Mouse (Mus musculus) kidney, adult 11 months (tissue): ENCODE results near the gene Amigo3.

Source experiments
- DNase-seq: peaks from one replicate; pipeline ENCODE4 v3.0.0; 2022

Gene Amigo3

DNA sequence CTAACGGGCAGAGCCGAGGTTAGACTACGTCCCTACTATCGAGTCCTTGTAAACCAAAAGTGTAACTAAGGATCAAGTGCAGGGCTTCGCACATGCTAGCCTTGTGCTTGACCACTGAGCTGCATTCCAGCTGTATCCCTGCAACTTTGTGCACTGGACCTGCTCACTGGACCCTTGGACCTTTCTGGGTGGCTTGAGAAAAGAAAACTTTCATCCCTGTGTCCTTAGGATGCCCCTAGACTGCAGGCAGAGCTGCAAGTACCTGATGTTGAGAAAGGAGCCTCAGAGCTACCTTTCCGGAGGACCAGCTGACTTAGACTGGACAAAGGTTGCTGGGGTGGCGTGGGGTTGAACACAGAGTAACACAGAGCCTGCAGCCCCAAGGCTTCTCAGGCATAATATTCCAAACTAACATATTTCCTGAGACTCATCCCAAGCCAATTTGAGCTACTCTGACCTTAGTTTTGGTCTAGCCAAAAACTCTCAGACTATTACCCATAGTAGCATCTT, 37.7 kb downstream of the Amigo3 start:
- DNase-seq = peak; percentile 88

DNA sequence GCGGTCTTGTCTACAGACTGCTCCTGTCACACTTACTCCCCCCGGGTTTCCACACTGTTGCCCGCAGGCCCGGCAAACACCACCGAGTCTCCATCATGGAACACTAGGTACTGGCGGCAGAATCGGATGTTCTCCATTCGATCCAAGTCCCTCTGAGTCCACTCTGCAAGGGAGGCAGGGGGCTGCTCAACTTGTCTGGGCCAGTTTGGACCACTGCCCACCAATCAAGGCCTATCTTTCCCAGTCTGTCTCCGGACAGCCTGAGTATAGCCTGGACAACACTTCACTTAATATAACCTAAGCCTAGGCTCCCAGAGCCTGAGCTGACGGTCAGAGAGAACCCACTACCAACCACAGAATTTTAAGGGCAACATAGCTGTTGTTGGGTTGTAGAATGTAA, 40.6 kb downstream of the Amigo3 start:
- DNase-seq = no peak

DNA sequence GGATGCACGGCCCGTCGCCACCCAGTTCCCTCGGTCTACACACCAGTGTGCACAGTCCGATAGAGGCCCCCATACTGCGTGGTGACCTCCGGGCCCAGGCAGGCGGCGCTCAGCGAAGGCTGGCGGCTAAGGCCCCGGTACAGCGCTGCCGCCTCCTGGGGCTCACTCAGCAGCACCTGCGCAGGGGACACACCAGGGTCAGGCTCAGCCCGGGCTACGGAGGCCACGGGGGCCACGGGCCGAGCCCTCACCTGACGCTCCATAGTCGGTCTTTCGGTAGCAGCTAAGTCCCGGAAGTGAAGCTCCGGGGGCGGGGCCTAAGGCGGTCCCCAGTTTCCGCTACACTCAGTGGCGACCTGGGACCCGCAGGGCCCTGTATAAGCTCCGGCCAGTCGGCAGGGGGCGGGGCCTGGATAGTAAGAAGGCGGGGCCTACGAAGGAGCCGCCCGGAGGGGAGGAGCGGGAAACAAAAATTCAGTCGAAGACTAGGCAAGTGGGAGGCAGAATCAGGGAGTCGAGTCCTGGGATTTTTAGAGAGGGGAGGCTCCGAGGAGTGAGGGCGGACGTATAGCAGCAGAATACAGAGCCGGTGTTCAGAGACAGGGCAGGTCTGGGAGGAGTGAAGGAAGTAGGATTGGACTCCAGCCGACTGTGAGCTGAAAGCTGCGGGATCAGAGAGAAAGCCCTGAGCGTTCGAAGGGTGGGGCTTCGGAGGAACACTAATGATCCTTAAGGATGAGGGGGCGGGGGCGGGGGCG, 41.4 kb downstream of the Amigo3 start, which contains the start of gene Apeh:
TSS of gene Apeh (minus strand) at position 423 of the 758 bp plus-strand sequence.
- DNase-seq = peak; percentile 97

DNA sequence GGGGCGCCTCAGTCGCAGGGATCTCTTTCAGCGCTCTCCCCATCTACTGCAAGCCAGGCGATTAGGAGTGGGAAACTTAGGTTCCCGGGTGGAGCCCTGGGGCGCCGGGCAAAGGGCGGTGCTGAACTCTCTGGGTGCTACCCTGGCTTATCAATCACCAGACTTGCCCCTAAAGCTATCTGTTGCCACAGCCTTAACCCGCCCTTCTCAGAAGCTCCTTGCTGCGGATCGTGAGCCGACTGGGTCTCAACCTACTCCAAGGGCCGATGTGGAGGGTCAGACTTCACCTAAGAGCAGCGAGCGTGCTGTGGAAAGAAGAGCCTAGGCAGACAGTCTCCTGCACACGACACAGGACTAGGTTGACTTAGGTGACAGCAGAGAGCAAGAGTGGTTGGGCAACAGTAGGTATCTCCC, 42.0 kb downstream of the Amigo3 start:
- peak; percentile 61 for DNase-seq

DNA sequence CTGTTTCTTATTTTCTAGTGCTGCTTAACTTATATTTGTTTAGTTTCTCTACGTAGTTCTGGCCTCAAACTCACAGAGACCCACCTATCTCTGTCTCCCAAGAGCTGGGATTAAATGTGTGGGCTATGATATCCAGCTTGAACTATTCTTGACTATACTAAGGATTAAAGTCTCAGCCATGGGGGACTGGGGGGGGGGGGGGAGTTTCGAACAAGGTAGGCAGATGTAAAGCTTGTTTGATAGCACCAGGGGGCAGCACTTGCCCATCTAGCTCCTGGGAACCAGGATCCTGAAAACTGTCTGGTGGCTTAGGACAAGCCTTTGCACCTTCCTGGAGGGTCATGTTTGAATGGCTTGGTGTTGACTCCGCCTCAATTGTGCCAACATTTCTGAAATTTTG, 42.6 kb downstream of the Amigo3 start:
- peak; percentile 57 for DNase-seq

DNA sequence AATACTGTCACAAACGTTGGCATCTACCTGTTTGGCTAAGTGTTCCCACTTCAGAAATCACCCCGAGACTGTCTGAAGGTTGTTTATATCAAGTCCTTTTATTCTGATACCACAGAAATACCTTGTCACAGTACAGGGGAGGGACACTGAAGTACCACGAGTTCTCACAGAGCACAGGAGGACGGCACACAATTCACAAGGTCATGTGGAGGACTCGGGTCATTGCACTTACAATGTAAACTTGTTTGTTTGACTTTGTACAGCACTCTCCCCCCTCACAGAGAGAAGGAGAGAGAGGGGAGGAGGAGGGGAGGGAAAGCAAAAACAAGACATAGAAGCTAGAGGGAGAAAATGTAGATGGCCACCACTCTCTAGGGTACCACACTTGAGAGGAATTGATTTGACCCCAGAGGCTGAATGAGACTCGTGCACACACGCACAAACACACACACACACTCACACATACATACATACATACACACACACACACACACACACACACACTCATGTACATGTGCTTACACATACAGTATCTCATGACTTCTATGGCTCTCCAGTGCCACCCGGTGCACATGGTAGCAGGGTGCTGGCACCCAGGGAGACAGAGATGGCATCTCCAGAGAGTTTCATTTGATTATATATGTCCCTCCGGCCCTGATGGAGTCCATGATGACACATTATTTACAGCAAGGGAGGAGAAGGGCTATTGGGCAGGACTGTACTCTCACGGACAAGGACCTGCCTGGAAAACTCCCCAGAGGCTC, 43.2 kb downstream of the Amigo3 start:
- DNase-seq = no peak

DNA sequence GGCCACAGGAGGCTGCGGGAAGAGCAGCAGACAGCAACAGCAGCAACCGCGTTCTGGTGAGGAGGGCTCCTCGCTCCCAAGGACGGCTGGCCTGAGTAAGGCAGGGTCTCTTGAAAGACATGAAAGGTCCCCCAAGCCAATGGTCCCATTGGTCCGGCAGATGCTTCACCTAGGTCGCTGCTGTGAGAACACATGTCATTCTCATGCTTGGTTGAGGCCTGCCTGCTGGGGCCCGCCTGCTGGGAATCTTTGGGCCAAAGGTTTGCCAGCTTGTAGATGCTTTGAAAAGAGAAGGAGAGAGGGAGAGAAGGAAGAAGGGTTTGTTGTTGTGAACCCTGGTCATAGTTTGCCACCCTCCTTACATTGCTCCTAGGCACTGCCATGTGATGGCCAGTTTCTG, 46.7 kb downstream of the Amigo3 start:
- no peak for DNase-seq

DNA sequence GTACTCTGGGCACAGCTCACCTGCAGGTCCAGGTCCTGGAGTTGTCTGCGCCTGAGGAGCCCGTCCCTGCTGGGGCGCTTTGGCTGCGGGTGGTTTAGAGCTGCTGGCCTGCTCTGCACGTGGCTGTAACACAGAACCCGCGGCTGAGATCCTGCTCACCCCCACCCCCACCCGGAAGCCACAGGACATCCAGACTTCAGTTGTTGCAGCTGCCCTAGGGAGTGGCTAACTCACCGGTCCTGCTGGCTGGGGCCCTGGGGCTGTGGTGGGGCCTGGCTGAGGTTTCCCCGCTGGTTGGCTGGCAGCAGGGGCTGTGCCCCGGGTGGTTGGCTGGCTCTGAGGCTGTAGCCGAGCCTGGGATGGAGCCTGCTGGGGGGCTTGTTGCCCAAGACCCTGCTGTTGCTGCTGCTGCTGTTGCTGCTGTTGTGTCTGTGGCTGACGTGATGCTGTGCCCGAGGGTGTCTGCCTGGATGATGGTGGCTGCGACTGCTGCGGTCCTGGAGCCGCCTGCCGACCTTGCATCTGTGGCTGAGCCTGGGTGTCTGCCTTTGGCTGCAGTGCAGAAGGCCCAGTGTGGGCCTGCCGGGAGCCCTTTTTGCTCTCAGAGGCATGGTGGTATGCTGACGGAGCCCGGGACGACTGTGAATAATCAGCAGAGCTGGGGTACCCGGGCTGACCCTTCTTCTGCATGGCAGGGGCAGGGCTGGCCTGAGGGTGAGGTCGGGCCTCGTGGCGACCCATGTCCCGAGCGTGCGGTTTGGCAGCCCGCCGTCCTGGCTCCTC, 52.0 kb downstream of the Amigo3 start:
- DNase-seq = no peak
